Mouse (Mus musculus): ENCODE measurements around the gene Rhobtb3.

DNA sequence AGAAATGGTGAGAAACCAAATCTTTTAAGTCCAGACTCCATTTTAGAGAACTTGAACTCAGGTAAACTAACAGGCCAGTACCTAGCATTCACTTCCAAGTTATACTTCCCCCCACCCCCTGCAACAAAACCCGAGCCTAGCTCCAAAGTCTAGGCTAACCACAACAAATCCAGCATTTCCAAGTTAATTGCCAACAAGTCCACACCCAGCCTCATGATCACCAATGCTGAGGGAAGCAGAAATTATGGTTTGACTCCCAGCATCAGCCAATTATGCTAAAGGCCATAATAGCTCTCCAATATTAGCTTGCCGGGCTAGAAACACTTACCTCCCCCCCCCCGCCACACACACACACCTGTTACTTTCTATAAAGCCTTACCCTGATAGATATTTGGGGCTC is 64.0 kb downstream of the Rhobtb3 start:
- TF ChIP-seq CTCF (IDR thresholded peaks at IDR 0.05; ENCODE audit: low read depth) = no peak
- TF ChIP-seq EP300 (IDR thresholded peaks at IDR 0.05; ENCODE audit: low read depth) = no peak

All from liver, embryonic 14.5 days (tissue).